9 mouse cellular contexts compared by ENCODE assay signal in genomic region chr6:92803213-92803612, GRCm38 (mm10). TPM values are rescaled to one million over a fixed set of nuclear protein-coding genes. Genes with fewer than 3 reads are reported as not detected.
DNase-seq lines count a peak whose midpoint lies in the region; ATAC-seq and TF ChIP-seq lines count a peak whose summit lies in the region.
"Had no signal": no experiment of that assay in that cellular context is flagged by ENCODE, and none has a peak within 500 bp of the region (broad histone marks: within the 10 kb centered on the region; RNA-seq: fewer than 3 reads in every experiment).

No protein-coding gene starts in this region.

- H3K4me3 ChIP-seq in limb, embryonic 14.5 days (replicated peaks; ENCODE audit: low read length) = no peak overlapping the region
- no peak overlapping the region for H3K4me3 ChIP-seq in limb, embryonic 10.5 days
- H3K4me3 ChIP-seq in neural tube, embryonic 14.5 days (ENCODE audit: low read depth, low read length) = no peak overlapping the region
- H3K4me3 ChIP-seq in forebrain, embryonic 11.5 days (ENCODE audit: low read depth, low read length) = no peak overlapping the region
- H3K4me3 ChIP-seq: myocyte had no signal

- WGBS in limb, embryonic 14.5 days = 70% methylated on average over 6 of the region's 6 CpGs
- 88% methylated on average over 6 of the region's 6 CpGs for WGBS in limb, embryonic 10.5 days
- WGBS in neural tube, embryonic 14.5 days = 34% methylated on average over 6 of the region's 6 CpGs
- WGBS in forebrain, embryonic 11.5 days = 76% methylated on average over 6 of the region's 6 CpGs

- no peaks in the 10 kb centered on the region for H3K9me3 ChIP-seq in limb, embryonic 14.5 days (ENCODE audit: control insufficient read depth, low read length)
- no peaks in the 10 kb centered on the region for H3K9me3 ChIP-seq in limb, embryonic 10.5 days (replicated peaks)
- no peaks in the 10 kb centered on the region for H3K9me3 ChIP-seq in neural tube, embryonic 14.5 days (ENCODE audit: control insufficient read depth, low read length)
- no peaks in the 10 kb centered on the region for H3K9me3 ChIP-seq in forebrain, embryonic 11.5 days (ENCODE audit: control insufficient read depth, low read length)

- H3K27me3 ChIP-seq in limb, embryonic 14.5 days (ENCODE audit: control insufficient read depth, insufficient read depth, low read length) = no peaks in the 10 kb centered on the region
- H3K27me3 ChIP-seq in limb, embryonic 10.5 days (ENCODE audit: low read depth, poor library complexity, severe bottlenecking) = no peaks in the 10 kb centered on the region
- no peaks in the 10 kb centered on the region for H3K27me3 ChIP-seq in neural tube, embryonic 14.5 days (ENCODE audit: control insufficient read depth, insufficient read depth, low read length)
- no peaks in the 10 kb centered on the region for H3K27me3 ChIP-seq in forebrain, embryonic 11.5 days (ENCODE audit: control insufficient read depth, insufficient read depth, low read length)

- peak; percentile 52 for DNase-seq in limb, embryonic 14.5 days (ENCODE audit: low spot score)
- DNase-seq in limb, embryonic 10.5 days (ENCODE audit: low spot score) = no peak
- peak; percentile 67 for DNase-seq in gastrocnemius, postnatal 25 days
- DNase-seq in heart, postnatal 10 days = peak; percentile 66 to 69
- no peak for DNase-seq in forebrain, embryonic 11.5 days (ENCODE audit: low spot score)
- no peak for DNase-seq in frontal cortex, postnatal 36 days (ENCODE audit: low spot score in 2 of 2)
- DNase-seq: thymus, postnatal 25 days had no signal

- H3K9ac ChIP-seq in limb, embryonic 14.5 days (ENCODE audit: low read depth, low read length, severe bottlenecking) = no peak overlapping the region
- no peak overlapping the region for H3K9ac ChIP-seq in neural tube, embryonic 14.5 days (replicated peaks; ENCODE audit: low read depth, low read length)
- no peak overlapping the region for H3K9ac ChIP-seq in forebrain, embryonic 11.5 days (ENCODE audit: low read length)

- TF ChIP-seq POLR2A in limb, embryonic 14.5 days (IDR thresholded peaks at IDR 0.05; ENCODE audit: borderline replicate concordance, extremely low read depth, insufficient read depth, insufficient read length) = no peak

- intact Hi-C loops in heart, postnatal 10 days (cut with DNase I) = no loop called here

- no peak overlapping the region for H3K27ac ChIP-seq in limb, embryonic 14.5 days (replicated peaks; ENCODE audit: low read depth, low read length)
- no peak overlapping the region for H3K27ac ChIP-seq in limb, embryonic 10.5 days
- H3K27ac ChIP-seq in neural tube, embryonic 14.5 days (ENCODE audit: low read depth, low read length) = no peak overlapping the region
- no peak overlapping the region for H3K27ac ChIP-seq in forebrain, embryonic 11.5 days (ENCODE audit: low read depth, low read length)

- H3K36me3 ChIP-seq in limb, embryonic 14.5 days (ENCODE audit: control insufficient read depth, insufficient read depth, low read length) = peaks cover 29% of the 10 kb centered on the region
- no peaks in the 10 kb centered on the region; the same call in 1 of the 2 replicates for H3K36me3 ChIP-seq in limb, embryonic 10.5 days
- H3K36me3 ChIP-seq in neural tube, embryonic 14.5 days (ENCODE audit: control insufficient read depth, insufficient read depth, low read length) = no peaks in the 10 kb centered on the region
- H3K36me3 ChIP-seq in forebrain, embryonic 11.5 days (ENCODE audit: control insufficient read depth, insufficient read depth, low read length) = no peaks in the 10 kb centered on the region

- no peak for ATAC-seq in limb, embryonic 14.5 days (ENCODE audit: low FRiP score, low read depth)
- ATAC-seq in neural tube, embryonic 14.5 days (ENCODE audit: low read depth) = peak; percentile 87; the same call in 1 of the 2 replicates
- ATAC-seq in forebrain, embryonic 11.5 days (replicated peaks; ENCODE audit: low FRiP score) = no peak

- H3K4me1 ChIP-seq in limb, embryonic 14.5 days (ENCODE audit: control insufficient read depth, insufficient read depth, low read length) = no peaks in the 10 kb centered on the region; the same call in 1 of the 2 replicates
- H3K4me1 ChIP-seq in limb, embryonic 10.5 days = peaks cover 7% of the 10 kb centered on the region; the same call in 1 of the 2 replicates
- no peaks in the 10 kb centered on the region for H3K4me1 ChIP-seq in neural tube, embryonic 14.5 days (ENCODE audit: control insufficient read depth, insufficient read depth, low read length)
- no peaks in the 10 kb centered on the region for H3K4me1 ChIP-seq in forebrain, embryonic 11.5 days (replicated peaks; ENCODE audit: control insufficient read depth, insufficient read depth, low read length)

- no peak overlapping the region for H3K4me2 ChIP-seq in limb, embryonic 14.5 days (replicated peaks; ENCODE audit: low read depth, low read length, severe bottlenecking)
- H3K4me2 ChIP-seq in neural tube, embryonic 14.5 days (ENCODE audit: low read depth, low read length) = no peak overlapping the region
- H3K4me2 ChIP-seq in forebrain, embryonic 11.5 days (ENCODE audit: low read depth, low read length, severe bottlenecking) = no peak overlapping the region

RNA-seq across cellular contexts. Expression of gene A730049H05Rik, which starts 13.1 kb away (rescaled TPM):
- 0.06 and 0.10 TPM in 2 replicates for polyA plus RNA-seq in limb, embryonic 14.5 days (2012; rRNA removed)
- 0.54 and 0.63 TPM in 2 replicates for polyA plus RNA-seq in limb, embryonic 14.5 days (2014; fragmentation: Nextera tagmentation; extraction: Ambion mirVana)
- 0.30 and 0.39 TPM in 2 replicates for polyA plus RNA-seq in limb, embryonic 10.5 days (2016; fragmentation: Nextera tagmentation; extraction: Ambion mirVana)
- under 1 TPM in 1 of 2 experiments, not detected in 1; 0.19 TPM for total RNA-seq in gastrocnemius, postnatal 25 days (2021)
- total RNA-seq in heart, postnatal 10 days (2021) = under 1 TPM in 1 of 2 experiments, not detected in 1; 0.38 TPM
- 0.50 and 0.76 TPM in 2 replicates for polyA plus RNA-seq in neural tube, embryonic 14.5 days (2014; fragmentation: Nextera tagmentation; extraction: Ambion mirVana)
- 0.12 and 0.36 TPM in 2 replicates for polyA plus RNA-seq in forebrain, embryonic 11.5 days (2014; fragmentation: Nextera tagmentation; extraction: Ambion mirVana)

Comparison
In these comparisons a context has a peak if more than half of its experiments do, and no peak if none do; other contexts are left out.
1. DNase-seq: peak in limb, embryonic 14.5 days (single experiment), gastrocnemius, postnatal 25 days (single experiment) and heart, postnatal 10 days (2 of 2); none in limb, embryonic 10.5 days (single experiment), forebrain, embryonic 11.5 days (single experiment) and frontal cortex, postnatal 36 days (0 of 2).